Mouse (Mus musculus) cerebellum, adult 2 months (tissue): ENCODE measurements at regions not wholly inside any gene's neighbourhood (a gene's known extent, or its start where the extent isn't known, plus 50 kb on each side); places are given as distances from the start of the nearest gene placed in this dataset.

Source experiments
- CTCF ChIP-seq: fragments of 200-500 bp; IDR thresholded peaks from 2 replicates; pipeline ENCODE4 v1.5.1; 2011; ENCODE audit warnings: low read depth, mild to moderate bottlenecking, control low read depth, low read length, moderate library complexity, borderline replicate concordance; ENCODE audit not compliant: insufficient read depth
- POLR2A ChIP-seq: fragments of 200-500 bp; IDR thresholded peaks from 2 replicates; pipeline ENCODE4 v1.6.1; 2011; ENCODE audit warnings: low read length, control low read depth, borderline replicate concordance; ENCODE audit not compliant: insufficient read depth

DNA sequence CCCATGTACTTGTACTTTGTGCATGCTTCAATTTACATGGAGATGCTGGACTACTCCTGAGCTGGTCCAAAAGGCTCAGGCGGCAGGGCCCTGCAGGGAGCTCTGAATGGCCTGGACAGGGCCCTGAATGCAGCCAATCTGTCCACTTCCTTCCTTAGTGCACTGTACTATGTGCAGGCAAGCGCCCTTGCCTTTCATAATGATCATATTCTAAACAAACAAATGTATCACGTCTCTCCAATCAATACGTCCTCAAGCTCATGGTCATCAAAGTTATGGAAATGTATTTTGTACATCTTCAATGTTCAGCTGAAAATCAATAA is 253.3 kb downstream of the Irs2 start:
- no peak for TF ChIP-seq CTCF
- TF ChIP-seq POLR2A, result no peak
